Mouse (Mus musculus) cerebellum, adult 2 months (tissue): ENCODE measurements around the gene Rplp2.

Experiments
- CTCF ChIP-seq: fragments of 200-500 bp; IDR thresholded peaks from 2 replicates; pipeline ENCODE4 v1.5.1; 2011; ENCODE audit warnings: low read depth, mild to moderate bottlenecking, control low read depth, low read length, moderate library complexity, borderline replicate concordance; ENCODE audit not compliant: insufficient read depth
- POLR2A ChIP-seq: fragments of 200-500 bp; IDR thresholded peaks from 2 replicates; pipeline ENCODE4 v1.6.1; 2011; ENCODE audit warnings: low read length, control low read depth, borderline replicate concordance; ENCODE audit not compliant: insufficient read depth

GRCm38 (mm10) chr7:141478270-141478748 is 31.1 kb downstream of the Rplp2 start:
- TF ChIP-seq CTCF (no peak), POLR2A (no peak)
